Mouse (Mus musculus): Measurements from ENCODE around the gene Acrbp.
A peak's percentile ranks its signal among the peaks of the same experiment; 100 is the strongest.

Gene Acrbp

GRCm38 (mm10) chr6:125071896-125072279, 22.4 kb downstream of the Acrbp start:
- peak; percentile 64 for DNase-seq

GRCm38 (mm10) chr6:125073825-125074224, 24.3 kb downstream of the Acrbp start:
- no peak for DNase-seq

- no peak for DNase-seq
Measured at GRCm38 (mm10) chr6:125081394-125081793, 31.9 kb downstream of the Acrbp start.

- peak; percentile 73 for DNase-seq
Measured at GRCm38 (mm10) chr6:125081797-125082560, 32.5 kb downstream of the Acrbp start.

GRCm38 (mm10) chr6:125082801-125083386, 33.4 kb downstream of the Acrbp start:
- no peak for DNase-seq

GRCm38 (mm10) chr6:125084424-125084823, 34.9 kb downstream of the Acrbp start:
- DNase-seq: no peak

- DNase-seq: no peak
Measured at GRCm38 (mm10) chr6:125087937-125088336, 38.4 kb downstream of the Acrbp start.

- DNase-seq: peak; percentile 66
Measured at GRCm38 (mm10) chr6:125088561-125089321, 39.3 kb downstream of the Acrbp start.

- DNase-seq: peak; percentile 87
Measured at GRCm38 (mm10) chr6:125089521-125090321, 40.2 kb downstream of the Acrbp start.

GRCm38 (mm10) chr6:125090341-125091085, 41.0 kb downstream of the Acrbp start:
- no peak for DNase-seq

GRCm38 (mm10) chr6:125092372-125092771, 42.9 kb downstream of the Acrbp start:
- no peak for DNase-seq

GRCm38 (mm10) chr6:125094843-125095242, 45.4 kb downstream of the Acrbp start:
- no peak for DNase-seq

- peak; percentile 88 for DNase-seq
Measured at GRCm38 (mm10) chr6:125095391-125096278, 46.1 kb downstream of the Acrbp start, which contains the start of gene Chd4. TSS of gene Chd4 (plus strand) at chr6:125095981.

- no peak for DNase-seq
Measured at GRCm38 (mm10) chr6:125096279-125096596, 46.7 kb downstream of the Acrbp start.

- DNase-seq: peak; percentile 47
Measured at GRCm38 (mm10) chr6:125096597-125097345, 47.3 kb downstream of the Acrbp start.

- peak; percentile 55 for DNase-seq
Measured at GRCm38 (mm10) chr6:125097346-125097689, 47.8 kb downstream of the Acrbp start.

GRCm38 (mm10) chr6:125097951-125098350, 48.5 kb downstream of the Acrbp start:
- DNase-seq: no peak

GRCm38 (mm10) chr6:125098513-125098912, 49.0 kb downstream of the Acrbp start:
- no peak for DNase-seq

GRCm38 (mm10) chr6:125099421-125099971, 50.0 kb downstream of the Acrbp start:
- no peak for DNase-seq

- no peak for DNase-seq
Measured at GRCm38 (mm10) chr6:125101444-125101843, 52.0 kb downstream of the Acrbp start.
